Comparison of ENCODE assay signal across 12 mouse cellular contexts in the genomic region with DNA sequence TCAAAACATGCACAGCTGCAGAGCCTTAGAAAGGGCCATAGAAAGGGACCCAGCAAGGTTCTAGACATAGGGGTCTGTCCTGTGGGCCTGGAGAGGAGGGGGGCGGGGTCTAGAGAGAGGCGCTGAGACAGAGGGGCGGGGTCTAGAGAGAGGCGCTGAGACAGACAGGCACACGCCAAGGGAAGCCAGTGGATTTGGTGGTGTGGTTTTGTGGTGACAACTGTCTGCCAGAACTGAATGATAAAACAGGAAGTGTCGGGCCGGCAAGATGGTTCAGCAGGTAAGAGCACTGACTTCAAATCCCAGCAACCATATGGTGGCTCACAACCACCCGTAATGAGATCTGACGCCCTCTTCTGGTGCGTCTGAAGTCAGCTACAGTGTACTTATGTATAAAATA. TPM values are rescaled to one million over a fixed set of nuclear protein-coding genes. Genes with fewer than 3 reads are reported as not detected.
A peak's percentile ranks its signal among the peaks of the same experiment; 100 is the strongest.
DNase-seq lines count a peak whose midpoint lies in the region; ATAC-seq and TF ChIP-seq lines count a peak whose summit lies in the region.
"Had no signal": no experiment of that assay in that cellular context is flagged by ENCODE, and none has a peak within 500 bp of the region (broad histone marks: within the 10 kb centered on the region; RNA-seq: fewer than 3 reads in every experiment).

No protein-coding gene starts in this region.

- H3K27ac ChIP-seq in midbrain, embryonic 12.5 days (replicated peaks): no peak overlapping the region
- H3K27ac ChIP-seq in midbrain, embryonic 11.5 days (ENCODE audit: low read depth, low read length): no peak overlapping the region
- no peak overlapping the region for H3K27ac ChIP-seq in liver, postnatal 0 days (ENCODE audit: low read depth)
- H3K27ac ChIP-seq: forebrain, embryonic 15.5 days had no signal

- H3K27me3 ChIP-seq in midbrain, embryonic 12.5 days: no peaks in the 10 kb centered on the region
- H3K27me3 ChIP-seq in midbrain, embryonic 11.5 days (ENCODE audit: control insufficient read depth, insufficient read depth, low read length): no peaks in the 10 kb centered on the region
- H3K27me3 ChIP-seq in liver, postnatal 0 days (ENCODE audit: insufficient read depth, low read length): no peaks in the 10 kb centered on the region
- H3K27me3 ChIP-seq: forebrain, embryonic 15.5 days had no signal

- no peak overlapping the region for H3K4me2 ChIP-seq in midbrain, embryonic 12.5 days (replicated peaks)
- no peak overlapping the region for H3K4me2 ChIP-seq in midbrain, embryonic 11.5 days
- no peak overlapping the region for H3K4me2 ChIP-seq in liver, postnatal 0 days (ENCODE audit: low read depth, low read length)
- H3K4me2 ChIP-seq: forebrain, embryonic 15.5 days had no signal

- TF ChIP-seq CTCF in liver, postnatal 0 days (IDR thresholded peaks at IDR 0.05; ENCODE audit: low read depth): peak; percentile 17; the same call in 1 of the 2 replicates

- ATAC-seq in midbrain, embryonic 12.5 days (ENCODE audit: low FRiP score, low read depth): 0 out of 2 replicates have a peak, but pooled peaks have one; percentile 34
- ATAC-seq in midbrain, embryonic 11.5 days (ENCODE audit: low FRiP score): no peak
- ATAC-seq in liver, postnatal 0 days: peak; percentile 66
- ATAC-seq: forebrain, embryonic 15.5 days had no signal

- H3K9ac ChIP-seq in midbrain, embryonic 12.5 days (replicated peaks): no peak overlapping the region
- no peak overlapping the region for H3K9ac ChIP-seq in midbrain, embryonic 11.5 days (ENCODE audit: low read length)
- H3K9ac ChIP-seq in liver, postnatal 0 days (replicated peaks): no peak overlapping the region
- H3K9ac ChIP-seq: forebrain, embryonic 15.5 days had no signal

- no peaks in the 10 kb centered on the region for H3K36me3 ChIP-seq in midbrain, embryonic 12.5 days
- no peaks in the 10 kb centered on the region for H3K36me3 ChIP-seq in midbrain, embryonic 11.5 days (ENCODE audit: control insufficient read depth, insufficient read depth, low read length)
- H3K36me3 ChIP-seq in liver, postnatal 0 days (replicated peaks; ENCODE audit: insufficient read depth, low read length): no peaks in the 10 kb centered on the region
- H3K36me3 ChIP-seq: forebrain, embryonic 15.5 days had no signal

- WGBS in midbrain, embryonic 12.5 days: 31% methylated on average over 10 of the region's 10 CpGs
- 37% methylated on average over 10 of the region's 10 CpGs for WGBS in midbrain, embryonic 11.5 days
- WGBS in liver, postnatal 0 days (ENCODE audit: insufficient replicate concordance): 20% methylated on average over 10 of the region's 10 CpGs

- intact Hi-C loops in left cerebral cortex, postnatal 25 days (cut with DNase I): no loop called here

- H3K4me1 ChIP-seq in midbrain, embryonic 12.5 days: no peaks in the 10 kb centered on the region
- no peaks in the 10 kb centered on the region for H3K4me1 ChIP-seq in midbrain, embryonic 11.5 days (ENCODE audit: control insufficient read depth, insufficient read depth, low read length)
- no peaks in the 10 kb centered on the region for H3K4me1 ChIP-seq in liver, postnatal 0 days (ENCODE audit: insufficient read depth)
- H3K4me1 ChIP-seq: forebrain, embryonic 15.5 days had no signal

- H3K9me3 ChIP-seq in midbrain, embryonic 12.5 days: no peaks in the 10 kb centered on the region
- no peaks in the 10 kb centered on the region for H3K9me3 ChIP-seq in midbrain, embryonic 11.5 days (ENCODE audit: control insufficient read depth, low read length)
- H3K9me3 ChIP-seq in liver, postnatal 0 days (ENCODE audit: low read length): no peaks in the 10 kb centered on the region
- H3K9me3 ChIP-seq: forebrain, embryonic 15.5 days had no signal

- no peak for TF ChIP-seq EP300 in liver, postnatal 0 days (IDR thresholded peaks at IDR 0.05; ENCODE audit: low read depth)

- no peak for DNase-seq in midbrain, embryonic 11.5 days (ENCODE audit: low spot score, missing footprints)
- DNase-seq in MEL-GATA-1-ER (ENCODE audit: extremely low read depth, low read depth): peak; percentile 86
- peak; percentile 65 for DNase-seq in liver, postnatal 0 days
- DNase-seq in thymus, postnatal 25 days: peak; percentile 78
- no peak for DNase-seq in left cerebral cortex, postnatal 25 days (ENCODE audit: low spot score in 2 of 2)
- no peak for DNase-seq in heart, adult 8-10 months (ENCODE audit: low spot score)
- DNase-seq in adrenal gland, postnatal 25 days: no peak
- DNase-seq: cerebellum, postnatal 25 days; heart, adult 11 months; layer of hippocampus, postnatal 36 days had no signal

- H3K4me3 ChIP-seq in midbrain, embryonic 12.5 days: no peak overlapping the region
- H3K4me3 ChIP-seq in midbrain, embryonic 11.5 days (ENCODE audit: low read depth, low read length): no peak overlapping the region
- H3K4me3 ChIP-seq in liver, postnatal 0 days (ENCODE audit: low read depth, low read length): no peak overlapping the region
- H3K4me3 ChIP-seq: forebrain, embryonic 15.5 days had no signal

RNA-seq across cellular contexts. Expression of a gene that starts 19.1 kb away (rescaled TPM):
- polyA plus RNA-seq in midbrain, embryonic 12.5 days (2016; fragmentation: Nextera tagmentation; extraction: Ambion mirVana): 5.7 and 6.0 TPM in 2 replicates
- polyA plus RNA-seq in midbrain, embryonic 11.5 days (2014; fragmentation: Nextera tagmentation; extraction: Ambion mirVana): 4.8 and 5.7 TPM in 2 replicates
- polyA plus RNA-seq in liver, postnatal 0 days (2015; fragmentation: Nextera tagmentation; extraction: Ambion mirVana): 14.8 and 15.4 TPM in 2 replicates
- 1 to 10 TPM; 2.7 TPM for total RNA-seq in left cerebral cortex, postnatal 25 days (2021)
- total RNA-seq in heart, adult 8-10 months (2022): 10 to 100 TPM; 12.1 to 15.3 (median 13.0) TPM
- 42.4 and 43.3 TPM in 2 replicates for total RNA-seq in adrenal gland, postnatal 25 days (2021)

Comparison
In these comparisons a context has a peak if more than half of its experiments do, and no peak if none do; other contexts are left out.
1. DNase-seq: peak in MEL-GATA-1-ER (single experiment), liver, postnatal 0 days (single experiment) and thymus, postnatal 25 days (single experiment); none in midbrain, embryonic 11.5 days (single experiment), left cerebral cortex, postnatal 25 days (0 of 2), heart, adult 8-10 months (single experiment) and adrenal gland, postnatal 25 days (single experiment).